Mouse (Mus musculus) kidney, adult 2 months (tissue): ENCODE measurements around the gene Tbcd. TPM values are rescaled to one million over a fixed set of nuclear protein-coding genes. Genes with fewer than 3 reads are reported as not detected.

ENCODE experiments used
- DNase-seq: peaks from one replicate; pipeline ENCODE4 v3.0.0; 2021
- H3K27ac ChIP-seq: fragments of 200-500 bp; 2 replicates; pipeline ENCODE4 v1.5.1; 2012; ENCODE audit warnings: low read depth, low read length, control low read depth, inconsistent platforms; ENCODE audit not compliant: insufficient read depth
- H3K27me3 ChIP-seq: fragments of 200-500 bp; replicated peaks from 2 replicates; pipeline ENCODE4 v1.6.1; 2012; ENCODE audit warnings: mild to moderate bottlenecking, moderate library complexity, low read length, inconsistent platforms; ENCODE audit not compliant: control insufficient read depth, insufficient read depth
- H3K36me3 ChIP-seq: fragments of 200-500 bp; 2 replicates; pipeline ENCODE4 v1.6.1; 2012; ENCODE audit warnings: mild to moderate bottlenecking, moderate library complexity, low read length, inconsistent platforms; ENCODE audit not compliant: control insufficient read depth, insufficient read depth
- H3K4me1 ChIP-seq: fragments of 200-500 bp; 2 replicates; pipeline ENCODE4 v1.6.1; 2011; ENCODE audit warnings: low read length; ENCODE audit not compliant: control insufficient read depth, insufficient read depth
- H3K4me3 ChIP-seq: fragments of 200-500 bp; 2 replicates; pipeline ENCODE4 v1.5.1; 2011; ENCODE audit warnings: mild to moderate bottlenecking, low read depth, low read length, control low read depth; ENCODE audit not compliant: insufficient read depth
- CTCF ChIP-seq: fragments of 200-500 bp; conservative IDR thresholded peaks from 2 replicates; pipeline ENCODE4 v1.5.1; 2011; ENCODE audit warnings: low read depth, mild to moderate bottlenecking, control low read depth, low read length, moderate library complexity, mixed read lengths; ENCODE audit not compliant: insufficient read depth, insufficient read length
- POLR2A ChIP-seq: fragments of 200-500 bp; IDR thresholded peaks from one replicate; pipeline ENCODE4 v1.6.1; 2011; ENCODE audit warnings: low read depth, low read length, control low read depth
- WGBS: fragments of 180-500 bp; shearing (Covaris S2); methylation state at CpG from one replicate; pipeline ENCODE4 v1.1.7; 2018; 5-methylcytosine and 5-hydroxymethylcytosine counted together
- polyA plus RNA-seq: library from polyadenylated mRNA; depleted of rRNA; stranded (reverse); fragments of >200 nt; gene quantifications from 2 replicates; pipeline ENCODE4 v1.2.3, GENCODE M21; 2012

The Tbcd gene
- polyA plus RNA-seq, 1 experiment, result 58.9 TPM

GRCm38 (mm10) chr11:121519703-121520102 lies 68.0 kb downstream of the Tbcd start:
- no peak for DNase-seq
- TF ChIP-seq CTCF (no peak), POLR2A (no peak)
- Histone ChIP-seq H3K27ac (no peak overlapping the region), H3K27me3 (no peaks in the 10 kb centered on the region), H3K4me3 (no peak overlapping the region), H3K4me1 (peaks cover 17% of the 10 kb centered on the region; the same call in 1 of the 2 replicates), H3K36me3 (no peaks in the 10 kb centered on the region)
- 79% methylated on average over 7 of the region's 7 CpGs for WGBS

DNA sequence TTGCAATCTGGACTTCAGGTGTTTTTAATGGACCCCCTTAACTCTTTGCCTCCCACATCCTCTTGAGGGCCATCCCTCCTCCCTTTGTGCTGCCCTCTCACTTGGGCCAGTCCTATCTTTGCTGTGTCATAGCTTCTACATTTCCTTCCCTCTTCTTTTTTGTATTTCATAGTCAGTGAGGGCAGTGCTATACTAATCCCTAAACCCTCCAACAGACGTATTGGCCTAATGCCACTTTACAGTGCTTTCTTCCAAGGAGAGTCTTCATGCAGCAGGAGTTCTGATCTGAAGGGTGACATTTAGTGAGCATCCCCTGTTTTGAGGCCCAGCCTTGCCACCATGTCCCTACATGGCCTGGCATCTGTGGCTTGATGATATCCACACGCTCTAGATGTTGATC lies 69.0 kb downstream of the Tbcd start:
- H3K27me3 ChIP-seq, result no peaks in the 10 kb centered on the region
- WGBS, result 94% methylated on average over 2 of the region's 2 CpGs
- peaks cover 14% of the 10 kb centered on the region; the same call in 1 of the 2 replicates for H3K4me1 ChIP-seq
- DNase-seq, result no peak
- H3K4me3 ChIP-seq, result no peak overlapping the region
- no peak overlapping the region for H3K27ac ChIP-seq
- no peaks in the 10 kb centered on the region for H3K36me3 ChIP-seq
- TF ChIP-seq POLR2A (no peak), CTCF (no peak)

DNA sequence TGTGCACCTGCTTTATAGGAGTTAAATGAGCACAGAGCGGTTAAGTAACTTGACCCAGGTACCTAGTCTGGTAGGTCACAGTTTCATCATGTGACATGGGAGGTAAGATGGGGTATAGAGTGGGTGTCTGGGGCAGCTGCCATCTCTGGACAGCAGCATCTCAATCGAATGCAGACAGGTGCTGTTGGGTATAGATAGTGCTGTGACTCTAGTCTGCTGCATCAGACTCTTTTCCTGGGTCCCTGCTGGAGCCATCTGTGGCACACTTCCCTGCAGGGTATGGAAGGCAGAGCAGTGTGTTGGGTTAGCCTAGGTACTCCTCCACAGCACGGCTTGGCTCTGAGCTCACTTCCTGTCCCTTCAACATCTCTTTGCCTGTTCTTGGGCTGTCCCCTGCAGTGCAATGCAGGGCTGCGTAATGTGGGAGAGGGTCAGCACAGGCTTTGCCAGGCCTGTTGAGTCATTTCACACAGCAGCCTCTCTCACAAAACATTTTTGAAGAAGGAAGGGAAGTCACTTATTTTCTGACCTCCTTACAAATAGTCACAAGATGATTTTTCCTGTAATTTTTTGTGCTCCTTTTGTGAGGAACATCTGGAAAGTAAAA lies 70.5 kb downstream of the Tbcd start:
- Histone ChIP-seq H3K4me3 (no peak overlapping the region), H3K4me1 (peaks cover 6% of the 10 kb centered on the region; the same call in 1 of the 2 replicates), H3K27ac (no peak overlapping the region), H3K36me3 (no peaks in the 10 kb centered on the region), H3K27me3 (no peaks in the 10 kb centered on the region)
- no peak for DNase-seq
- TF ChIP-seq POLR2A (no peak), CTCF (no peak)
- 80% methylated on average over 4 of the region's 4 CpGs for WGBS

GRCm38 (mm10) chr11:121524191-121524590 lies 72.4 kb downstream of the Tbcd start:
- Histone ChIP-seq H3K27me3 (no peaks in the 10 kb centered on the region), H3K4me3 (no peak overlapping the region), H3K4me1 (no peaks in the 10 kb centered on the region; the same call in 1 of the 2 replicates), H3K27ac (no peak overlapping the region), H3K36me3 (no peaks in the 10 kb centered on the region)
- no peak for DNase-seq
- TF ChIP-seq POLR2A (no peak), CTCF (no peak)
- WGBS, result 94% methylated on average over 7 of the region's 7 CpGs

DNA sequence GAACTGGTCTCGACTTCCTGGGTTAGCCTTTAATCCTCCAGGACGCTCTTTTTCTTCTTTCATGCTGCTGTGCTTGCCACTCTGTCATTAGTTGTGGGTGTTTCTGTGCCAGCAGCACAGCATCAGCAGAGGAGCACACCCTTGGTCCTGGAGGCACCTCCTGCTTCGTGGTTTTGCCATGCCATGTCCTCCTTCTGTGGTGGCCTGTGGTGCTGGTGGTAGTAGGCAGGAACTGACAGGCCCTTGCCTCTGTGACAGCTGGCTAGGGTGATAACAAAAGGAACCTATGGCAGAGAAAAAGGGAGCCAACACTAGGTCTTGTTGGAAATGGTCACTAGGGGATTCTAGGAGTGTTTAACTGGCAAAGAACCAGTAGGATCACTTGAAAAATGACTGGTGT lies 78.0 kb downstream of the Tbcd start:
- no peaks in the 10 kb centered on the region for H3K27me3 ChIP-seq
- H3K27ac ChIP-seq, result no peak overlapping the region
- H3K4me3 ChIP-seq, result no peak overlapping the region
- H3K36me3 ChIP-seq, result no peaks in the 10 kb centered on the region
- H3K4me1 ChIP-seq, result no peaks in the 10 kb centered on the region
- no peak for DNase-seq
- WGBS, result 96% methylated on average over 3 of the region's 3 CpGs
- TF ChIP-seq CTCF, result no peak
- TF ChIP-seq POLR2A, result no peak

DNA sequence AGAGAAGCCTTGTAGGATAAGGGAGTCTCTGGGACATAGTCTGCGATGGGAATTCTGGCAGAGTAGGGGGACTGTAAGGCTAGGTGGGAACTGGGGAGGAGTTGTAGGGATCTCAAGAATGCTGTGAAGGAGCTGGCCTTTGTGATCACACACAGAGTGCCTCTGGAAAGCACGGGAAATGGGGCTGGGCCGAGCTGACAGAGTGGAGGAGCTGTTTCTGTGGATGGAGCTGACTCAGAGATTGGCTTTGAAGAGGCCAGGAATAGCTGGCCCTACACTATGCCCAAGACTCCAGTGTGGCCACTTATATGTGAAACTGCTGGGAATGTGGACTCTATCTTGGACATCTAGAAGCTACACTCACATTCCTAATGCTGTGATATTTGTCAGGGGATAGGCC lies 84.8 kb downstream of the Tbcd start:
- no peaks in the 10 kb centered on the region for H3K36me3 ChIP-seq
- no peaks in the 10 kb centered on the region for H3K27me3 ChIP-seq
- DNase-seq, result no peak
- no peak overlapping the region for H3K27ac ChIP-seq
- no peaks in the 10 kb centered on the region; the same call in 1 of the 2 replicates for H3K4me1 ChIP-seq
- no peak for TF ChIP-seq CTCF
- 58% methylated on average over 3 of the region's 3 CpGs for WGBS
- H3K4me3 ChIP-seq, result no peak overlapping the region

DNA sequence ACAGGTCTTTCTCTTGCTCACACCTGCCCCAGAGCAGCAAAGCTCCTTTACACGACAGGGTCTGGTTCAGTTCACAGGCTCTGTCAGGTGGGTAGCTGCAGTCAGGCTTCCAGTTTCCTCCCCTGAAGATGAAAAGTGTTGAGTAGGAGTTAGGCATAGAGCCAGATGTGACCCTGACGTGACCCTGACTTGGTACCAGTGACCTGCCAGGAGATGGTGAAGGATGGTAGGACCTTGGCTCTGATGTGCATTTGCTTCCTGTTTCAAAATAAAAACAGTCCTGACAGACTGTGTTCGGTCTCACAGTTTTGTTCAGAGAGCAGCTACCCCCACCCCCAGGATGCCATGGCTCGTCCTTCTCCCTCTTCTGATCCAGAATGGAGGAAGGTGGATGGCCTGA lies 90.7 kb downstream of the Tbcd start:
- WGBS, result 83% methylated on average over 4 of the region's 4 CpGs
- no peak for DNase-seq
- no peaks in the 10 kb centered on the region for H3K36me3 ChIP-seq
- TF ChIP-seq POLR2A (no peak), CTCF (no peak)
- H3K27ac ChIP-seq, result no peak overlapping the region
- H3K4me1 ChIP-seq, result peaks cover 16% of the 10 kb centered on the region
- H3K27me3 ChIP-seq, result no peaks in the 10 kb centered on the region
- H3K4me3 ChIP-seq, result no peak overlapping the region
